Mouse (Mus musculus) G1E (cell line): ENCODE data around the gene Mlh1. TPM values are rescaled to one million over a fixed set of nuclear protein-coding genes. Genes with fewer than 3 reads are reported as not detected.

ENCODE experiments used
- ATAC-seq: 2 replicates; pipeline ENCODE4 v1.8.0; 2016; ENCODE audit warnings: mild to moderate bottlenecking; ENCODE audit not compliant: insufficient number of reproducible peaks, poor library complexity, low FRiP score, severe bottlenecking; ENCODE audit errors: extremely low read depth
- DNase-seq: peaks from one replicate; pipeline ENCODE4 v3.0.0; 2012; ENCODE audit warnings: low spot score
- H3K27me3 ChIP-seq: 2 replicates; pipeline ENCODE4 v1.6.1; 2012; ENCODE audit warnings: mild to moderate bottlenecking, low read length, inconsistent platforms; ENCODE audit not compliant: insufficient read depth
- H3K36me3 ChIP-seq: replicated peaks from 2 replicates; pipeline ENCODE3; 2012; ENCODE audit warnings: mild to moderate bottlenecking, inconsistent platforms
- H3K4me1 ChIP-seq: 2 replicates; pipeline ENCODE4 v1.6.1; 2012; ENCODE audit warnings: low read depth, low read length, inconsistent platforms, mixed read lengths; ENCODE audit not compliant: insufficient read depth
- H3K4me3 ChIP-seq: 2 replicates; pipeline ENCODE4 v1.5.1; 2012; ENCODE audit warnings: low read depth, mild to moderate bottlenecking, inconsistent platforms, low read length, moderate library complexity, mixed read lengths
- H3K9me3 ChIP-seq: replicated peaks from 2 replicates; pipeline ENCODE4 v1.6.1; 2012; ENCODE audit warnings: inconsistent platforms
- CTCF ChIP-seq: IDR thresholded peaks from 2 replicates; pipeline ENCODE4 v1.5.1; 2012; ENCODE audit warnings: low read depth, low read length, inconsistent platforms, mixed read lengths
- GATA1 ChIP-seq: IDR thresholded peaks from 2 replicates; pipeline ENCODE4 v1.6.1; 2012; ENCODE audit warnings: borderline replicate concordance, low read length, inconsistent platforms, mixed read lengths
- GATA2 ChIP-seq: IDR thresholded peaks from 2 replicates; pipeline ENCODE4 v1.6.1; 2012; ENCODE audit warnings: low read depth, low read length, inconsistent platforms, borderline replicate concordance
- POLR2AphosphoS5 ChIP-seq: IDR thresholded peaks from 2 replicates; pipeline ENCODE4 v1.6.1; 2012; ENCODE audit warnings: low read depth, low read length, inconsistent platforms; ENCODE audit not compliant: insufficient replicate concordance
- TAL1 ChIP-seq: conservative IDR thresholded peaks from 2 replicates; pipeline ENCODE4 v1.6.1; 2012; ENCODE audit warnings: low read depth, low read length, inconsistent platforms, mixed read lengths
- polyA plus RNA-seq: library from polyadenylated mRNA; stranded (reverse); fragments of >175 nt; gene quantifications from 2 replicates; pipeline ENCODE4 v1.2.3, GENCODE M21; 2012
- total RNA-seq, 2 experiments: library from RNA; stranded (forward) in 1 of 2; stranded (reverse) in 1 of 2; fragments of 200-1000 nt in 1 of 2; fragments of >200 nt in 1 of 2; fragmentation: Nextera tagmentation in 1 of 2; gene quantifications; 2 replicates each; pipeline ENCODE4 v1.2.3; 2014 to 2017

The Mlh1 gene
- total RNA-seq (2014; fragmentation: Nextera tagmentation) (55.2 and 56.1 TPM in 2 replicates), total RNA-seq (2017) (32.3 and 32.4 TPM in 2 replicates), polyA plus RNA-seq (5.3 and 6.1 TPM in 2 replicates)

DNA sequence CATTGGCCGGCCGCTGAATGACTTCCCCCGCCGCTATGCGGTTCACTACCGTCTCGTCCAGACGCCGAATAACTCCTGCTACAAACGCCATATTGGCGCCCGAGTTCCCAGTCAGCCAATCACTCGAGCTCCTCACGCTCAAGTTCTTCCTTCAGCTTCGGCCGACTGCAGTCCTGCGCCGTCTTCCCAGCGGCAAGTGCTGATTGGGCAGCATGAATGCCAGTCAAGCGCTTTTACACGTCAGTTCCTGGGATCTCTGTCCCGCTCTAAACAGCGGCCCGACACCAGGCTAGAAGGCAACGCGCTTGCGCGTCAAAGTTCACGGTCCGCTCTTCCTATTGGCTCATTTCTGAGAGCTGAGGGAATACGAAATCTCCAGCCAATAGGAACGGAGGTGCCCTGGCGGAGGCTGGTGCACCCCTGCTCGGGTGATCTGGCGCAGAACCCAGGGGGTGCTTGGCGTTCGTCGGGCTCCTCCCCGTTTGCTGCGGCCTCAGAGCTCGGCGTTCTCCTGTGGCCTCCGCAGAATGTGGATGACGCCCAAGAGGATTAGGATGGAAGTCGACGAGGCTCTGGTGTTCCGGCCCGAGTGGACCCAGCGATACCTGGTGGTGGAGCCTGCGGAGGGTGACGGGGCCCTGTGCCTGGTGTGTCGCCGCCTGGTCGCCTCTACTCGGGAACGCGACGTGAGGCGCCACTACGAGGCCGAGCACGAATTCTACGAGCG, at the start of gene Mlh1, which contains the start of gene Epm2aip1:
Gene Mlh1, minus strand, starts transcription at position 358 of the 727 bp plus-strand sequence.
Gene Epm2aip1, plus strand, starts transcription at position 496 of the 727 bp plus-strand sequence.
- Histone ChIP-seq H3K9me3 (no peaks in the 10 kb centered on the region), H3K27me3 (no peaks in the 10 kb centered on the region), H3K36me3 (peaks cover 37% of the 10 kb centered on the region), H3K4me3 (peak within 1 kb of the TSS; percentile 81), H3K4me1 (peaks cover 29% of the 10 kb centered on the region)
- ATAC-seq (peak; percentile 93), DNase-seq (peak; percentile 97)
- TF ChIP-seq CTCF (no peak), GATA2 (no peak), TAL1 (no peak), GATA1 (no peak), POLR2AphosphoS5 (no peak)

DNA sequence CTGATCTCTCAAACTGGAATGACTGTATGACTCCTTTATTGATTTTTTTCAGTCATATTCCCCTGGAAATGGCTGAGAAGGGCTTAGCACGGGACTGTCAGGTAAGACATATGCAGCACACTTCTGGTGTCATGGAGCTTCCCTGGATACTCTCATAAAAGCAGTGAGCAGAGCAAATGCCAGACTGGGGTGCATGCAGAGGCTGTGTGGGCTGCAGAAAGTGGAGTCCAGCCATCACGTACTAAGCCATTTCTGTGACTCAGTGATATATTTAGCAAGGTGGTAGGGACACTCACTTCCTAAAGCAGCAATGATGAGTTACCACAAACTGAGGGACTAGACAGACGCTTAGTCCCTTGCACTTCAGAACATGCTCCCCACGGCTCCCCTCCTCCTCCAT, 49.3 kb upstream of the Mlh1 start:
- ATAC-seq, result no peak

DNA sequence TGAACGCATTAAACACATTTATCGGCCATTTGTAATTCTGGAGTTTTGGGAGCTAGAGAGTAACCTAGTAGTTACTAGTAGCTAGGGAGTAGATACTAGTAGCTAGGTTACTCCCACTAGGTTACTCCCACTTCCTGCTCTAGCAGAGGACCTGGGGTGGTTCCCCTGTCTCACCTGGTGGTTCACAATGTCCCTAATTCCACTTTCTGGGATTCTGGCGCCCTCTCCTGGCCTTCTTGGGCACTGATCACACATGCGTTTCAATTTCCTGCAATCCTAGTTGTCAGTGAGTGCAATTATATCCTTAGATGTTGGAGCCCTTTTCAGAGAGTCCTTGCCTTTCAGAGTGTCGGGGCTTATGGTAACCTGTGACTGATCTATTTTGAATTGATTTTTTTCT, 42.6 kb upstream of the Mlh1 start:
- no peaks in the 10 kb centered on the region for H3K36me3 ChIP-seq
- DNase-seq (no peak), ATAC-seq (no peak)
- peaks cover 19% of the 10 kb centered on the region for H3K9me3 ChIP-seq
- no peaks in the 10 kb centered on the region for H3K27me3 ChIP-seq
- H3K4me1 ChIP-seq, result no peaks in the 10 kb centered on the region
- TF ChIP-seq TAL1, result no peak
- no peak for TF ChIP-seq GATA2
- H3K4me3 ChIP-seq, result no peak overlapping the region

More for the DNA sequence above, 49.3 kb upstream of the Mlh1 start:
- no peak overlapping the region for H3K4me3 ChIP-seq
- no peaks in the 10 kb centered on the region; the same call in 1 of the 2 replicates for H3K27me3 ChIP-seq
- DNase-seq, result no peak
- H3K4me1 ChIP-seq, result no peaks in the 10 kb centered on the region
- H3K9me3 ChIP-seq, result no peaks in the 10 kb centered on the region
- no peaks in the 10 kb centered on the region for H3K36me3 ChIP-seq
- TF ChIP-seq GATA2 (no peak), GATA1 (no peak), TAL1 (no peak), POLR2AphosphoS5 (no peak), CTCF (no peak)

DNA sequence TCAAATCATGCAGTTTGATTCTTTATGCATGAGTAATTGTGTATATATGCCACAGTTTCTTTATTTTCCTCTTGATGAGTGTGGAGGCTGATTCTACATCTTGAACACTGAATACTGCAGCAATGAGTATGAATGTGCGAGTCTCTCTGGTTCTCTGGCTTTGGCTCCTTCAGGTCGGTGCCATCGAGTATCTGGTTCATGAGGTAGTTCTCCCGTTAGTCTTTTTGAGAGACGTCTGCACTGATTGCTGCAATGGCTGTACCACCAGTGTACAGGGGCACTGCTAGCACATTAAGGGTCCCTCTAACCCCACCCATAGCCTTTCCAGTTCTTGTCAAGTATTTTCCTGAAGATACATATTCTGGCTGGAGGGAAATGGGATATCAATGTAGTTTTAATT, 42.2 kb upstream of the Mlh1 start:
- Histone ChIP-seq H3K27me3 (no peaks in the 10 kb centered on the region), H3K4me1 (no peaks in the 10 kb centered on the region), H3K4me3 (no peak overlapping the region), H3K36me3 (no peaks in the 10 kb centered on the region), H3K9me3 (peaks cover 19% of the 10 kb centered on the region)
- no peak for DNase-seq
- TF ChIP-seq GATA2, result no peak
- TF ChIP-seq CTCF, result no peak
- TF ChIP-seq POLR2AphosphoS5, result no peak
- no peak for TF ChIP-seq TAL1
- TF ChIP-seq GATA1, result no peak
- no peak for ATAC-seq

DNA sequence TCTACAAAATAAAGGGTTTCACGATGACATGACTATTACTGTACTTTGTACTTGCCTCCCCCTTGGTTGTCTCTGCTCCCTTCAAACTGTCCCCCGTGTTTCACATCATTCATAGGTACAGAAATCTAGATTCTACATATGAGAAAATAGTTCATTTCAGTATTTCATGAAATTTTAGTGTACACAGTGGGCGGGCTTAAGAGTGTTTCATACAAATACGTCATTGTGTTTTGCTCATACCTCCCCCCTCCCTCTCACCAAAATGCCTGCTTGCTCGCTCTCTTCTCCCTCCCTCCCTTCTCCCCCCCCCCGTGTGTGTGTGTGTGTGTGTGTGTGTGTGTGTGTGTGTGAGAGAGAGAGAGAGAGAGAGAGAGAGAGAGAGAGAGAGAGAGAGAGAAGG, 41.7 kb upstream of the Mlh1 start:
- no peaks in the 10 kb centered on the region for H3K36me3 ChIP-seq
- H3K9me3 ChIP-seq, result peaks cover 19% of the 10 kb centered on the region
- H3K27me3 ChIP-seq, result no peaks in the 10 kb centered on the region
- no peak for TF ChIP-seq GATA2
- no peak for TF ChIP-seq TAL1
- no peak for TF ChIP-seq GATA1
- no peak for TF ChIP-seq CTCF
- no peak for TF ChIP-seq POLR2AphosphoS5
- DNase-seq, result no peak
- no peak for ATAC-seq
- H3K4me3 ChIP-seq, result no peak overlapping the region
- H3K4me1 ChIP-seq, result no peaks in the 10 kb centered on the region

DNA sequence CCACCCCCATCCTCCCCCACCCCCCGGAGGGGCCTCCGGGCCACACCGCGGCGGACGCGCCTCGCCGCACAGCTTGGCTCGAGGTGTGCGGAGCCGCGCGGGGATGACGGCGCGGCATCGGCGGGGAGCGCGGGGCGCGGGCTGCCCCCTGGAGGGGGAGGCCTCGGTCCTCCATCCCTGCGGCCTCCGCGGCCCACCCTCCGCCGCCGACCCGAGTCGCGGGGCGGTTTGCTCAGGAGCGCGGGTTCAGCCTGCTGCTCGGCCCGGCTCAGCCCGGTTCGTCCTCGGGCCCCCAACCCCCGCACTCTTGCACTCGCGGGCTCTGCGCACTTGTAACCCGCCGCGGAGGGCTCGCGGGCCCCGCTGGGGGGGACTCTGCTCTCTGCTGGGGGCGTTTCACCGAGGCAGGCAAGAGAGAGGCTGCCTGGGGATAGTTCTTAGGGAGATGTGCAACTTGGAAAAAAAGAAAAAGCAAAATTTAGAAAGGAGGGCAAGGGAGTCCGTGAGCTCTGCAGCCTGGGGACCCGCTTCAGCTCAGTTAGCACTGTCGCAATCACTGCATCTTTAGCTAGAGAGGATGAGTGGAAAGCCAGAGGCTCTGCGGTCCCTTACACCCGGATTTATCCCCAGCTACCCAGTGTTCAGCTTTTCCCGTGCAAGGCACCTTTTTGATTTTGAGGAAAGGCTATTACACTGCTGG, 41.0 kb upstream of the Mlh1 start:
- Histone ChIP-seq H3K9me3 (peaks cover 19% of the 10 kb centered on the region), H3K4me1 (no peaks in the 10 kb centered on the region), H3K36me3 (no peaks in the 10 kb centered on the region), H3K4me3 (no peak overlapping the region; the same call in 1 of the 2 replicates), H3K27me3 (no peaks in the 10 kb centered on the region)
- DNase-seq, result no peak
- no peak for TF ChIP-seq TAL1
- no peak for TF ChIP-seq CTCF
- no peak for TF ChIP-seq POLR2AphosphoS5
- TF ChIP-seq GATA1, result no peak
- no peak for TF ChIP-seq GATA2
- ATAC-seq, result no peak
